Mouse (Mus musculus): ENCODE data around the gene Serp2.

The Serp2 gene

GRCm38 (mm10) chr14:76489128-76489527 lies 67.6 kb downstream of the Serp2 start:
- DNase-seq = no peak

DNA sequence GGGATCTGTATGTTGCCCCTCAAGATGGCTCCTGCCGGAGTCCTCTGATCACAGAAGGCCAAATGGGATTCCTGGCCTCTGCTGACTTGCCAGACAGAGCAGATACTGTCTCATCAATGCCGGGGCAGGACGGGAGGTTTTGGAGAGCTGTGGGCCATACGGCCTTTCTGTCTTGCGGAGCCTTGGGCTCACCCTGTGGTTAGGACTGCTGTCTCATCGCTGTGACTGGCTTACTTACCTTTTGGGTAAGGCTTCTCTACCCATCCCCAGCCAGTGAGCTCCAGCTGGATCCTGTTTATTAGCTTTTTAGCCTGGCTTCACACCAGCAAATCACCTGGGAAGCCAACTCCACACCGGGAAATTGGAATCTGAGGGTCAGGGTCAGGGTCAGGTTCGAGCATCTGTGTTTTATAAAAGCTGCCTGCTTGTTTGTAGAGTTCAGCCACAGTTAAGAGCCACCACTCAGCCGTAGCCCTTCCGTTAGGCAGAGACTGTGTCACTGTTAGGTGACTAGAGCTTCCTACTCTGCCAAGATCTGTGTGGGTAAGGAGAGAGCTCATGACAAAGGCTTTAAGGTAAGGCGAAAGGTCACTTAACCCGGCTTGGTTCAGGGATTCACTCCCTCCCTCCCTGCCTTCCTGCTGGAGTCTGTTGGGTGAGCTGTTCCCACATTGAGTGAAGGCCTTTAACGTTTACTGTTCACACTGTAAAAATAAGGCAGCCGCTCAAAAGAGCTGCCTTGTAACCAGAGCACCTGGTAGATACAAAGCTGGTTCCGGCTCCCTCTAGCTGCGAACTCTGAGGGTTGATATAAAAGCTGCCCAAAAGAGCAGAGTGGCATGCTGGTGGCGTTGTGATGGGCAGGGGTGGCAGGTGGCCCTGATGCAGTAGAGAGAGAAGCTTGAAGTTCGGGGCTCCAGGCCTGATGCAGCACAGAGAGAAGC lies 68.3 kb downstream of the Serp2 start:
- no peak for DNase-seq

DNA sequence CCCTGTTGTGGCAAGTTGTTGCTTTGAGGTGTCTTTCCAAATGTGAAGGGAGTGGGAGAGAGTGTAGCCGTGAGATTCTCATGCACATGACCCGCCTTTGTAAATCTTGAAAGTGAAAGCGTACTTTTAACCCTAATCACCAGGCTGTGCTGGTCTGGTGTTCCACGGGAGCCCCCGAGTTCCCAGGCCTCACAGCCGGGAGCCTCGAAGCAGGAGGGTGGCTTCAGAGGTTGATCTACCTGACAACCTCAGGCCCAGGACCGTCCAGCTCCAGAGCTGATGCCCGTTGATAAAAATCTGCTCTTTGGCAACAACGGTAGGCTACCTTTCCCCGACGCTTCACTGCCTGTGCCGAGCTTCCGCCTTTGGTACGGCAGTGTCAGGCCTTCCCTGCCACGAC lies 69.1 kb downstream of the Serp2 start:
- no peak for DNase-seq

- DNase-seq = no peak
Observed at GRCm38 (mm10) chr14:76483701-76484100, 73.0 kb downstream of the Serp2 start.

Data from layer of hippocampus, adult 9-11 months (tissue).